Mouse (Mus musculus) natural killer cell, adult 2 months (primary cell): ENCODE data around the gene Capn15.

Experiments
- DNase-seq, 2 experiments: peaks; one replicate each; pipeline ENCODE4 v3.0.0; 2022; ENCODE audit warnings: low spot score in 2 of 2

The Capn15 gene

DNA sequence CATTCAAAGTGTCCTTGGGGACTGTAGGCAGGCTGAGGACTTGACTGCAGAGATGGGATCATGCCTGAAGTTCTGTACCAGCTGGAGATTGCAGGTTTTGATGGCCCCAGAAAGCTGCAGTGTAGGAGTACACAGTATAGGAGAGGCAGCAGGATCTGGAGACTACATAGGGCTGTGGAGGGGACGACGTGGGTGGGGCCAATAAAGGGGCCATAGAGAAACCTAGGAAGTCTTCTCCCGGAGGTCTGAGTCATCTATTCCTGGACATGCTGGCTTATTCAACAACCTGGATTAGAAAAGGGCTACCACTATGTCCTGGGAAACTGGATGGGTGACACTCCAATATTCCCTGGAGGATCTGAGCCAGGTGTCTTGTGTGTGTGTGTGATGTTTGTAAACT, 29.9 kb downstream of the Capn15 start:
- no peak for DNase-seq

DNA sequence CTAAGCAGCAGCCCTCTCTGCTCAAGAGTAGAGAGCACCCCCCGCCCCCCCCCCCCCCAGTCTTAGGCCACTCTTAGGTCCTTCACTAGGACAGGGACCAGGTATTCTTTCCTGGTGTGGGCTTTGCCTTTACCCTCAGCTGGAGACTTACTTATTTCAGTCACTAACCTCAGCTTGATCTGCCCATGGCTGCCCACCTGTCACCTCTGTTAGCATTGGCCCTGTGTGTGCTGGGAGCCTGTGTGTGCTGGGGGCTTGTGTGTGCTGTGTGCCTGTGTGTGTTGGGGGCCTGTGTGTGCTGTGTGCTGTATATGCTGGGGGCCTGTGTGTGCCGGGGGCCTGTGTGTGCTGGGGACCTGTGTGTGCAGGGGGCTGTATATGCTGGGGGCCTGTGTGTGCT, 30.9 kb downstream of the Capn15 start:
- no peak for DNase-seq

DNA sequence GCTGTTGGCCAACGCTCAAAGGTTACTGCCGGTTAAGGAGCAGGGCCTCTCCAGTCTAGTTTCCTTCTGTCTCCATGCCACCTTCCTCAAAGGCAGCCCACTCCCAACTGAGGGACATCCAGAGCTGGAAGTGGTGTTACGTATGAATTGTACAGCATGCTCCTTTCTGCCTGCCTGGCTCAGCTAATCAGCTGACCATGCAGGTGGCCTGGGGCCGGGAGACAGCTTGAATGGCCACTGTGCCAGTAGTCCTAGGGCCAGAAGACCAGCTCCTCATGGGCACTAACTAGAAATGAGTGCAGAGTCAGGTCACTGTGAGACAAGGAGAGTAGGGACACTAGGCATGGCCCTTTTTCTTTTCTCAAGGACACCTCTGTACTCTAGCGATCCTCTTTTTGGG, 32.4 kb downstream of the Capn15 start:
- no peak for DNase-seq

DNA sequence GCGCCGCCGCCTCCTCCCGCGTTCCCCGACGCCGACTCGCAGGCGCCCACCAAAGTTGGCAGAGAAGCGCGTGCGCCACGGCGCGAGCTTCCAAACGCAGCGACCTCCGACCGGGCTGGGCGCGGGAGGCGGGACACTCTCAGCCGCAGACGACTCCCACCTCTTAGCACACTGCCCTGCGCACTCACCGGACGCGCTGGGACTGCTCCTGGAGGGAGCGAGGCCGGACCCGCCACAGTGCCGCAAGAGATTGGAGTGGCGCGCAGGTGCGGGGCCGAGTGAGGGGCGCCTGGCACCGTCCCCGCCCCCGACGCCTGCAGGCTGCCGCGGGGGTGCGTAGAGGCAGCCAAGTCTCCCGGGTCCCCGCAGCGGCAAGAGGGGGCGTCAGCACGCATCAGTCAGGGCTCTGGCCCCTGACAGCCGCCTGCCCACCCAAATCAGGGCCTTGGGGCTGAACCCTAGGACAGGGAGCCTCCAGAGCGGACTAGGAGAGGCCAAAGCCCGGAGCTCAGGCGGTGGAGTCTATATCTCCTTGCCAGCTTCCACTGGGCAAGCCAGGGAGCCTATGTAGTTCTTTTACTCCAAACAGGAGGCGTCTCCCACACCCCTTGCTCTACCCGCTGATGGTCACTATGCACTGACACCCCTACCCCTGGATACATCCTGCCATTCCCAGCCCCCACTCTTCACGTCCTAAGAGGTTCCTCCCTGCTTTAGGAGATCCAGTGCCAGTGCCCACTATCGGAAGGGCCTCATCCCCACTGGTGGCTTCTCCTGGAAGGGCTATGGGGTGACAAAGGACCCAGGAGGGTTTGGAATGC, 33.6 kb downstream of the Capn15 start, which contains the start of gene A930017K11Rik:
TSS of gene A930017K11Rik (minus strand) at position 763 of the 821 bp plus-strand sequence.
- no peak for DNase-seq

DNA sequence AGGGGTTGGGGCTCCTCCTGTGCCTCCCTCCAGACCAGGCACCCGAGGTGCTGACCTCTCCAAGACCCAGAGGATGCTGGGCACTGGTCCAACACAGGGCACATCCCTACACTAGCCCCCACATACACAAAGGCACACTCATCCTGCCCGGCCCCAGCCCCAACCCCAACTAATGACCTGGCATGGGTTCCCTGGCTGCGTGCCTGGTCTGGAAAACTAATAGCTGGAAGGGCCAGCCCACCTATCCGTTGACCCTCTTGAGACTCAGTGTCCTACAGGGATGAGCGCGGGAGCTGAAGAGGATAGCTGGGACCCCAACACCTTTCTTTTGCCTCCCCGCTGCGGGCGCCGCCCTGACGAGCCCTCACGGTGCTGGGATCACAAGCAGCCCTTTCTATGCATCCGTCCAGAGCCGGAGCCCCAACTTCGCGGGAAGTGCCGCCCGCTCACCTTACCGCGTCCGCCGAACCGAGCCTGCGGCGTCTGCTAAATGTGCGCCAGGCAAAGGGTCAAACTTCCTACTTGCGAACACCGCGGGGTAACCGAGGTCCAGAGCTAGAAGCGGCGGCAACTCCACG, 34.3 kb downstream of the Capn15 start:
- no peak for DNase-seq

DNA sequence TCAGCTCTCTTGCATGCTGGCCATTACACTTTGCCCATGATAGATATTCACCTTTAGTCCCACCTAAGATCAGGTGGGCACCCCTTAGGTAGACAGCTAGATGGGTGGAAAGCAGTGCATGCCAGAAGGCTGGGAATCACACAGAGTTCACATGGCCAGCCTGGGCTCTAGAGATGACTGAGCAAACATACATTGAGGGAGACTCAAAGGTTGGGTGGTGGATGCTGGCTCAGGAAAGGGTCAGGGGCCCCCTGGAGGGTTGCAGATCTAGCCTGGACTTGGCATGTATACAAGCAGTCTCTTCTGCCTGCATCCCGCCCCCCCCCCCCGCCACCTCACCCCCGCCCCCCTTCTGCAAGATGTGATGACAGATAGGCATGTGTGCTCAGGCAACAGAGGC, 34.9 kb downstream of the Capn15 start:
- no peak for DNase-seq

DNA sequence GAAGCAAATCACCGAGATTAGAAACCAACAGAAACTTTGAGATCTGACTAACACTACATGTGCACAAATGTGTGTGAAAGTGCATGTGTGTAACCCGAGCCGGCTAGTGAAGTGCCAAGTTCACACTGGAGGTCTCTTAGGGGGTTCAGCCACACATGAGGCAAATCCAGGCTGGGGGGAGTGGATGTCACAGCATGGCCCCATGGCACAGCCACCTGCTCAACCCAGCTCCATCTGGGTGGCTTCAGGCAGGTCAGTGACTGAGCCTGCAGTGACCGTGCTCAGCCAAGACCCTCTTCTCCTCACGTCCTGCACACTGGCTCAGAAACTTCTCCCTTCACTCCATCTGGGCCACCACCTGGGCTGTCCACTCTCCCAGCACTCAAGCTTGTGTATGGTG, 35.6 kb downstream of the Capn15 start:
- no peak for DNase-seq

DNA sequence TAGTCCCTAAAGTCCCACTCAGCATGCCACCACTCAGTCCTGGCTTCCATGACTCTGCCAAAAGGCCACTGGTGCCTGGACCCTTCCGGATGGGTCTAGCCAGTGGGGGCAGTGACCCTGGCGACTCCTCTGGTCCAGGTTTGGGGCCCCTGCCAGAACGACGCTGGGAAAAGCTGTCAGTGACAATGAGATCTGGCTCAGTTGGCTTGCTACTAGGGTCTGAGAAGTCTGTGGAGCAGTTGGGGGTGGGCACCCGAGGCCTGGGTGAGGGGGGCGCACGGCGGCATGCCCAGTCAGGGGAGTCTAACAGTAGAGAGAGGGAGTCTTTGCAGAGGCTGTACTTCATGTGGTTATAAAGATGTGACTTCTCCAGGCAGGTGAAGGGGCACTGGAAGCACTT, 37.5 kb downstream of the Capn15 start:
- DNase-seq, result no peak

DNA sequence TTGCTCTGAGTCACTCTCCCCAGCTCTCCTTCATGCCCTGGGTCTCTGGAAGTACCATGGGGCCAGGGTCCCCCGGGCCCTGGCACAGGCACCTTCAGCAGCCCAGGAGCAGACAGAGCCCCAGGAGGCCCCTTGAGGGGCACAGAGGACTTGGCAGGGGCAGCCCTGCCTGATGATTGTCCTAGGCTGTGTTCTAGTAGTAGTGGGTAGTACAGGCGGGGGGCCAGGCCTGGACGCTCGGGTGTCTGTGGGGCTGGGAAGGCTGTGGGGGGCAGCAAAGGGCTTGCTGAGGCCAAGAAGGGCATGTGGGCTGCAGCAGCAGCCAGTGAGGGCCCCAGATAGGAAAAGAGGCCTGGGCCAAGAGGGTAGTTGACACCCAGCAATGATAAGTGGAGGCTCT, 38.0 kb downstream of the Capn15 start:
- no peak for DNase-seq

DNA sequence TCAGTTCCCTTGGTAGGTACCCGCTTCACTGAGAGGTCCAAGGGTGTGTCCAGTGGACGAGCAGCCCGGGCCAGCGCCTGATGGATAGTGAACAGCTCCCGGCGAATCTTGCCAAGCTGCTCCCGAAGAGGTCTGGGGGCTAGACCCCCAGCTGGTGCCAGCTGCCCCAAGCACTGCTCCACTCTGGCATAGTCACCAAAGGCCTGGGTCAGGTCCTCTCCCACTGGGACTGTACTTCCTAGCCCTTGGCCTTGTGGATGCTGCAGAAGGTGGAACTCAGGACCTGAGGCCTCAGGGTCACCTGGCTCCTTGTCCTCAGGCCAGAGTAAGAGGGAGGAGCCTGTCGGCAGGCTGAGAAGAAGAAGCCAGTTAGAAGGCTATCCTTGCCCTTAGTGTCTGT, 38.7 kb downstream of the Capn15 start:
- no peak for DNase-seq

DNA sequence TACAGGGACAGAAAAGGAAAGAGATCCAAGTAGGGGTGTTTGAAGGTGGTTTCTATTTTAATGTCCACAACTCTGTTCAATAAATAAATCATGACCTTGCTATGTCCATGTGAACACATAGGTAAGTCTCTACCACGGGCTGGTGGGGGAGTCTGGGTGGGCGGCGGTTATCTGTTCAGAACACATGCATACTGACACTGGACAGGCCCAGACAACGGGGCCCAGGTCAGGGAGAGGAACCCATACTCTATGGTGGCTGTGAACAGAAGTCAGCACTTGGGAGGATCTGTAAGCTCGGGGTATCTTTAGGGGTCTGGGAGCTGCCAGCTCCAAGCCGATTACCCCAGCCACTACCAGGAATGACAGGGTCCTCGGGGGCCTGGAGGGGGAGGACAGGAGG, 39.2 kb downstream of the Capn15 start:
- no peak for DNase-seq

DNA sequence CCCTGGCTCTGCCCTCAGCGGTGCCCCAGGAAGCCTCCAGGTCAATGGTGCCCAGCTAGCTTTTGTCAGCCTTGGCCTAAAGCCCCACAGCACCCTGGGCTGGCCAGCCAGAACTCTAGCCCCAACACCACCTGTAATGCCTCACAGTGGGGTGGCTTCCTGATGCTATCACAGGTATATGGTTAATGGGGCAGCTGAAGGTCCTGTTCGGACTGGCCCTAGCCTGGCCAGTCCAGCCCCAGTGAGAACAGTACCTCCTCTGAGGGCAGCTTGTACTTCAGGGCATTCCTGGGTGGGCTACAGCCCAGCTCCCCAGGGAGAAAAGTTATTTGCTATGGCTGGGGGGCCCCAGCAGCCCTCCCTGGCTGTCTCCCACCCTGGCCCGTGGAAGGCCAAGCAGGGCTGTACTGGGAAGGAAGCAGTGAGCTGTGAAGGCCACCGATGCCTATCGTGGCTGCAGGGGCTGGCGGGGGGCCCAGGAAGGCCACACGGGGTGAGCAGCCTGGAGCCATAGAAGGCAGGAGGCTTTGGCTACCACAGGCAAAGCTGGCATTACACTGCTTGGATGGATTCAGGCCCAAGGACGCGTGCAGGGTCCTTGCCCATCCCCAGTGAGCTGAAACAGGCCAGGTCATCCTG, 40.0 kb downstream of the Capn15 start:
- no peak for DNase-seq

DNA sequence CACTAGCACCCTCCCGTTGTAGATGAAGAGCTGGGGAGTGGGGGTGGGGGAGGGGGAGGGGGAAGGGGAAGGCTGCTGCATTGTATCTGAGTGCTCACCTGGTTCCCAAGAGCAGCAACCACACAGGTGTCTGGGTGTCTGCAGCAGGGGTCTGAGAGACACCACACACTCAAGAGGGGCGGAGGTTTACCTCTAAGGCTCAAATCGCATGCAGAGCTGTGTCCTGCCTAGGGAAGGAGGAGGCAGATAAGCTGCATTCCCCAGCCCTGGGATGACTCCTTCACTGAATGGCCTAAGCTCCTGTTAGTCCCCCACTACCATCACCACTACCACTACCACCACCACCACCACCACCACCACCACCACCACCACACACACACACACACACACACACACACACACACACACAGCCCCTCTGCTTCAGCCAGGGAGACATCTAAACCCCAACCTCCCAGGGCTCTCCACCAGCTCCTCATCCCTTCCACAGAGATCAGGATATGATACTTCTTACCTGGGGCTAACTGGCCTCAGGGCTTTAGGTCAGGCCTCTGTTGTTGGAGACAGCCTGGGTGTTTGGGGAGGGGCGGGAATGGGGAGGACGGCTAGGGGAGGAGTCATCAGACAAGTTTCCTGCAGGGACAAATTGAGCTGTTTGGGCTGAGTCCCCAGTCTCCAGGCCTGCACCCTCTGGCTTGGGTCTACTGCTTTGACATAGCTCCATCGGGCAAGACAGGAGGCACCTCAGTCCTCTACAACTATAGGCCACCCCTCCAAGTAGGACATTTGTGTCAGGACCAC, 41.0 kb downstream of the Capn15 start, which contains the start of the genes Pigq and Nhlrc4:
TSS of gene Pigq (minus strand) at position 571 of the 798 bp plus-strand sequence.
TSS of gene Nhlrc4 (minus strand) at position 596 of the 798 bp plus-strand sequence.
- DNase-seq, result no peak

DNA sequence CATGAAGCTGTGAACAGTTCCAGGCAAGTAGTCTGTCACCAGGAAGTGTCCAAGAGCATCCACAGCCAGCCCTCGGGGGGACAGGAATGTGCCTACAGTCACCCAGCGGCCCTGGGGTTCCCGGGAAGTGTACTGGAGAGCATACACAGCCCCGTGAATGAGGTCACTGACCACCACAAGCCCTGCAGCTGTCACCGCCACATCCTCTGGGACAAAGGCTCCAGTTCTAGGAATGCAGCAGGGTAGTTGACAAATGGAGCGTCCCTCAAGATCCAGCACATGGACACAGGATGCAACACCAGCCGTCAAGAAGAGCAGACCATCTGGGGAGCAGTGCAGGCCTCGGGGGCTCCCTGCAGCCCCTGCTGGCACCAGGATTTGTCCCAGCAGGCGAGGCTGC, 41.8 kb downstream of the Capn15 start:
- DNase-seq, result no peak

DNA sequence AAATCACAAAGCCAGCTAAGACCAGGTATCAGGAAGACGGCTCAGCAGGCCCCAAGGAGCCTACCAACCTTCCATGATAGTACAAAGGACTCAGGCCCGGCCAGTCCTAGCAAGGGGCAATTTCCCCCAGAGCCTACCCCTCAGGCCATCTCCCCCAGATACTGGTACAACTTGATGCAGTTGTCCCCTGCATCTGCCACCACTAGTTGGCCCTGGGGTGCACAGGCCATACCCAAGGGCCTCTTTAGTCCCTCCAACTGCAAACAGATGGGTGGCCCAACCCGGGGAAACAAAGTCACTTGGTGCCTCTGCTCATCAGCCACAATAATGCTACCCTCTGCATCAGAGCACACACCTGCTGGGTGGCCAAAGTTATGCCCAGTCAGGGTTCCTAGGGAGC, 42.4 kb downstream of the Capn15 start:
- DNase-seq, result no peak

DNA sequence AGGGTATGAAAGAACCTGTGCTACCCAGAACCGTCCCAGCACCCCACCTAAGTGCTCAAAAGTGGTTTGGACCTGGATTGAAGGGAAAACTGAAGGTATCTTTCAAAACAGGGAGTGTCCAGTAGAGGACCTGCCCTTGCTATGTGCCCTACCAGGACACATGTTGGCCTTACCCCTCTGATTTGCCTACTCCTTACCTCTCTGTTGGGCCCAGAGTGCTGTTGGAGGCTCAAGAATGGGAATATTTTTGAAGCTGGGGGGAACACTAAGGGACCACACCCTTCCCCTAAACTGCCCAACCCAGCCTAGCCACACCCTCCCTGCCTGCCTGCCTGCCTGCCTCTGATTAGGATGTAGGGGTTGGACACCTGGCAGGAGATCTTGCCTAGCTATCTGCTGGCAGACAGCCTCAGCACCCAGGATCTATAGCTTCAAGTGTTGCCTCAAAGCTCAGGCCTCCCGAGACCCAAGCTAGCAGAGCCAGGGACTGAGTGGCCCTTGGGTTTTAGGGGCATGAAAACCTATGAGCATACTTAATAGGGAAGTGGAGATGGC, 42.9 kb downstream of the Capn15 start:
- DNase-seq, result no peak

DNA sequence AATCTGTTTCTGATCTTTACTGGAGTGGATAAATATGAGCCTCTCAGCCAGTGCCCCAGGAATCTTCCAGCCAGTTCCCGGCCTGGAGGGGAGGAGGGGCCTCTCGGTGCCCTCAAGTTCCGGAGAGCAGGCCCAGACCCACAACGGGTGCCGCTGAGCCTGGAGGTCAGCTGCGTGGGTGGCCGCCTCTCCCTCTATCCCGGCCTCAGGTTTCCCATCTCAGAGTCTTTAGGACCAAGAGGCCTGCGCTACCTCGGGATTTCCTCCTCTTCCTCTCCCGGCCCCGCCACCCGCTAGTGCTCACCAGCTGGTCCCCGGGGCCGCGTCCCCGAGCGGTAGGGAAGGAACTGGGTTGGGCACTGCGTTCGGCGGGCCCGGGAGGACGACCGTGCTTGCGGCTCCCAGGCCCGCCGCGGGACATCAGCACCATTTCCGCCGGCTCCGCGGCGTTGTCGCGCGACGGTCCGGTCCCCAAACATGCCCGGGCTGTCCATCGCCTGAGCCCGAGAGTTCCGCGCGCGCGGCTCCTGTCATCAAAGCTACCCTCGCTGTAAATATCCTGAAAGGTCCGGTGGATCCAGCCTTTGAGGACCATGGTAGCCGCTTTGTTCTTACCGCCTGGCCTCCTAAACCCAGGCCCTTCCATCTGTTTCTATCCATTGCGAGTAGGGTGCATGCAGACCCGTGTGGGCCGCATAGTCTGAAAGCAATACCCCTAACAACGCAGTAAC, 43.9 kb downstream of the Capn15 start:
- peak; percentile 53 to 69 for DNase-seq

DNA sequence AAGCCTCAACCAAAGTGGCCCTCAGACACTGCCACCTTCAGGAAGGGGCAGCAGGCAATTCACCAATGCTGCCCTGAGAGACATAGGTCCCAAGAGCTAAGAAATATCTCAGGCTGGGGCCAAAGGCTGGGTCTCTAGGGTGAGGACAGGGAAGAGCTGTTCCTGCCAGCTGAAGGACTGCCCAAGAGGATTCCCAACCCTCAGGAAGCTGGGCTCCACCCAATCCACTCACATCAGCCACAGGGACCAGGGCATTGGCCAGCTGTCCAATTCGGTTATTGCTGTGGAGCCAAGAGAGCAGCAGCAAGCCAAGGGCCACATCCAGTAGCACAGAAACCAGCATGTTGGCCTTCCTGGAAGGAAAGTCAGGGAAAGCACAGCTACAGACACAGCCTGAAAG, 51.1 kb downstream of the Capn15 start:
- no peak for DNase-seq

DNA sequence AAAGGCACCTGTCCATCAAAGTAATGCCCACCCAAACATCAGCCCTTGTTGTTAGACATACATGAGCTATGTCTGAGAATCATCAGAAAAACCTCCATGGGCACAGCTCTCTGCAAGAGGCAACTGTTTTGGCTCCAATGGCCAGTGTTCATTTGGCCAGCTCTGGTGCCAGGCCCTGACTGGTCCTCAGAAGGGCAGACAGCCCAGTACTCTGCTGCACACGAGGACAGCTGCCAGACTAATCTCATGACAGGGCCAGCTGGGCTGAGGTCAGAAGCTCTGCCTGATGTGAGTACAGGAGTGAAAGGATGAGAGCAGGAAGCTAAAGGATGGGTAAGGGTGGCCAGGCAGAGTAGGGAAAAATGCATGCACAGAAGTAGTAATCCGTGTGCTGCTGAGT, 60.2 kb downstream of the Capn15 start:
- no peak for DNase-seq

DNA sequence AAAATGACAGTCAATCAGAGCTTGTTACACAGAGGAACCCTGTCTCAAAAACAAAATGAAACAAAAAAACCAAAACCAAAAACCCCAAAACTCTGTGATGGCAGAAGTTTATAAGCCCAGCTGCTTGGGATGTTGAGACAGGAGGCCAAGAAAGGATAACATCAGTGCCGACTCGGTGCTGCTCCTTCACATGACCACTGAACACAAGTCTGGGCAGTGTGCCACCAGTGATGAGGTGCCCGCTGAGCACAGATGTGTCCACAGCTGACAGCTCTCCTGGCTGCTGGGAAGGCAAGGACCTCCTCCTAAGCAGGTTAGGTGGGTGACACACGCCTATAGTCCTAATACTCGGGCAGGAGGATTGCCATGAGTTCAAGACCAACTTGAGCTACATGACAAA, 63.5 kb downstream of the Capn15 start:
- no peak for DNase-seq
